Mouse (Mus musculus) gastrocnemius, adult 2 months (tissue): ENCODE results near the gene Aim2. TPM values are rescaled to one million over a fixed set of nuclear protein-coding genes. Genes with fewer than 3 reads are reported as not detected.

Experiments used
- DNase-seq: peaks from one replicate; pipeline ENCODE4 v3.0.0; 2022
- H3K27ac ChIP-seq: fragments of 200-600 bp; 2 replicates; pipeline ENCODE4 v1.8.1; 2022; ENCODE audit warnings: mild to moderate bottlenecking
- H3K4me3 ChIP-seq: fragments of 200-600 bp; 2 replicates; pipeline ENCODE4 v1.8.1; 2022; ENCODE audit warnings: mild to moderate bottlenecking, moderate library complexity
- CTCF ChIP-seq: fragments of 200-600 bp; IDR thresholded peaks from 2 replicates; pipeline ENCODE4 v1.8.1; 2022; ENCODE audit warnings: antibody characterized with exemption, mild to moderate bottlenecking, moderate library complexity
- intact Hi-C: fragments of 180-260 bp; cut with DNase I; formaldehyde crosslinking; loops from one replicate; pipeline ENCODE4 v1.15.1; 2025
- total RNA-seq, 2 experiments: library from RNA; stranded (reverse); gene quantifications; 2 replicates each; pipeline ENCODE4 v1.2.3; 2021

Gene Aim2
- total RNA-seq, 2 experiments from 2014 or later = 0.11 to 0.28 TPM

- no peak for DNase-seq
- H3K4me3 ChIP-seq = no peak overlapping the region
- no peak for TF ChIP-seq CTCF
Measured at GRCm38 (mm10) chr1:173374020-173374419, 23.3 kb downstream of the Aim2 start.

DNA sequence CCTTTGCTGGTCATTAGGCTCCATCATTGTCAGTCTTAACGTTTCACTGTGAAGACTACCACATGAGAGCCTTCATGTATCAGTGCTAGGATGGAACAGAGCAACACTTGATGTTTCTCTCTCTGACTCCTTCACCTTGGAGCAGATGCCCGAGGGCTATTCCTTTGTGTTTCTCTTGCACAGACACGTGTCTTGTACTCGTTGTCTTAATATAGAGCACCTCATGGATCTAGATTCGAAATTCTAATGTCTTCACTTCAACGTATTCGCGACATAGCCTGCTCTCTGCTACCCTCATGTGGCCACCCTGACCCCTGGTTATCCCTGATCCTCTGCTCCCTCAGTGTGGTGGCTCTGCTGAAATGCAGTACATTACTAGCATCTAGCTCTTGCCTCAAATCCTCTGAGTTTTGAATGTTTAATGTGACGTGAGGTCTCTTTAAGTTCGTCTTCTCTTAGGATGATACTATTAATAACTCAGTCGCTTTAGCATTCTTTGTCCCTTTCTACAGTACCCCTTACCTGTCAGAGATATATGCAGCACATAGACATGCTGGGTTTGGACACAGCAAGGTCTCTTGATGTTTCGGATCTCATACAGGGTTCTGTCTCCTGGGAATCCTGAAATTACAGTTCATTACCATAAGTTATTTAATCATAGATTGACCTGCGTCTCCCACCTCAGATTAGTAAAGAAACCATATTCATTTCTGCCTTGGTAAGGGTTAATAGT is 26.9 kb downstream of the Aim2 start:
- peak; percentile 57 for DNase-seq
- intact Hi-C loops = no loop called here
- no peak overlapping the region for H3K4me3 ChIP-seq
- H3K27ac ChIP-seq = no peak overlapping the region
- peak; percentile 68 for TF ChIP-seq CTCF

More at GRCm38 (mm10) chr1:173374020-173374419, 23.3 kb downstream of the Aim2 start:
- no peak overlapping the region for H3K27ac ChIP-seq
- intact Hi-C loops = no loop called here

- TF ChIP-seq CTCF = no peak
Measured at GRCm38 (mm10) chr1:173381436-173381835, 30.8 kb downstream of the Aim2 start.

GRCm38 (mm10) chr1:173389431-173389830 is 38.8 kb downstream of the Aim2 start:
- DNase-seq = no peak
- H3K4me3 ChIP-seq = no peak overlapping the region
- no peak overlapping the region for H3K27ac ChIP-seq
- intact Hi-C loops = no loop called here
- TF ChIP-seq CTCF = no peak

More at GRCm38 (mm10) chr1:173381436-173381835, 30.8 kb downstream of the Aim2 start:
- Histone ChIP-seq H3K27ac (no peak overlapping the region), H3K4me3 (no peak overlapping the region)
- intact Hi-C loops = no loop called here
- DNase-seq = no peak

- TF ChIP-seq CTCF = no peak
- Histone ChIP-seq H3K27ac (no peak overlapping the region), H3K4me3 (no peak overlapping the region)
- intact Hi-C loops = no loop called here
- peak; percentile 18 for DNase-seq
Measured at GRCm38 (mm10) chr1:173389901-173390401, 39.3 kb downstream of the Aim2 start.

DNA sequence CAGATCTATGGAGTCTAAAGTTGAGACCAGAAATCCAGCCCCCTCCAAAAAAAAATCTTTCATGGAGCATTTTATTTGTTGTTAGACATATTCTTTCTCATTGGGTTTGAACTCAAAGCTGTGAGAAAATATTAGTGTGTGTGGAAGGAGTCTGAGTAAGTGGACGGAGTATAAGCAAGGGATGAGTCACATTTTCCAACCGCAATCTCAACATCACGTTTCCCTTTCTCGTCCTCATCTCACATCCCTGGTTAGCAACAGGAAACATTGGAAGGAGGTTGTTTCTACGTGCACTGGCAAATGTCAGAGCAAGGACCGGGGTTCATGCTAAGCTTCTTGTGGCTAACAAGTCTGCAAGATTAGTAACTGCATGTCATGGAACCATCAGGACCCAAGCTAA is 41.1 kb downstream of the Aim2 start:
- intact Hi-C loops = no loop called here
- DNase-seq = no peak
- H3K27ac ChIP-seq = no peak overlapping the region
- no peak overlapping the region for H3K4me3 ChIP-seq
- no peak for TF ChIP-seq CTCF

DNA sequence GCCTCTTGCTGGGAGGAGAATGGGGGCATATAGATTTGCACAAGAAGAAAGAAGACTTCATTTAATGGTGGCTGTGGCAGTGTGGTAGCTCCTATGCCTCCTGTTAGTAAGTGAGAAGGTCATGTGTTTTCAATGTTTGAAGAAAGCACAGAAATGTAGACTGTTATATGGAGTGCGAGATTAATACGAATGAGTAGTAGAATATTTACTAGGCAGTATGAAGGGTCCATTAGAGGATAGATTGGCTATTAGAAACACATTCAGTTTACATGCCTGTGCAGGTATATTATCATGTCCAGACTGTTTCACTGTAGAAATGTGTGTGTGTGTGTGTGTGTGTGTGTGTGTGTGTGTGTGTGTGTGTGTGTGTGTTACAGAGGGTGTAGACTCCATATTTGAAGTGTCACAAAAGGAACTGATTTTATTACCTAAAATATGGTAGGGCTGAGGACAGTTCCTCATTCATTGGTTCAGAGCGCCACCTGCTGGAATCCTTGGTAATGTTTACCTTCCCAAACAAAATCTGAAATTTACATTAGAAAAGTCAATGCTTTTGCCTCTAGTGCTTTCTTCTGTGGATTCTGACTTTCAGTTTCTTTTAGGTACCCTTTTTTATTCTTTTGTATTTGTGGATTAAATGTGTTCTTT is 47.8 kb downstream of the Aim2 start:
- Histone ChIP-seq H3K27ac (no peak overlapping the region), H3K4me3 (no peak overlapping the region)
- peak; percentile 74 for TF ChIP-seq CTCF
- intact Hi-C loops = loop anchor here (5.0 kb wide), 3 partner anchors 61 to 986 kb away; no protein-coding TSS in a partner anchor
- peak; percentile 55 for DNase-seq

- intact Hi-C loops = no loop called here
- no peak overlapping the region for H3K27ac ChIP-seq
Measured at GRCm38 (mm10) chr1:173404696-173405309, 54.1 kb downstream of the Aim2 start.

DNA sequence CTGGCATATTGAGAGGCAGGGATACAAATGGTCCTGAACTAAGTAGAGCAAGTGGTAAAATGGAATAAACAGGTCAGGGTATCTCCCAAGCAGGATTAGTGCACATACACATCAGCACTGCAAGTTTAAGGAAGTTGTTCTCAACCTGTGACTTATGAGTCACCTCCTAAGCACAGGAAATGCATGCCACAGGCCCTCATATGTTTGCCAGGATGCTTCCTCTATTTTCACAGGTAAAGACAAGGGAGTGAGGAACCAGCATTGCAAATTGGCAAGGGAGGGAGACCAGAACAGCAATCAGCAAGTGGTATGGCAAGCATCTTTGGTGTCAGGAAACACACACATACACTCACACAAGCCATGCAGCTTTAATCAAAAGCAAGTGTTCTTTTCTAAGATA is 58.4 kb downstream of the Aim2 start:
- Histone ChIP-seq H3K4me3 (no peak overlapping the region), H3K27ac (no peak overlapping the region)
- TF ChIP-seq CTCF = no peak
- intact Hi-C loops = no loop called here
- DNase-seq = no peak

More at GRCm38 (mm10) chr1:173404696-173405309, 54.1 kb downstream of the Aim2 start:
- TF ChIP-seq CTCF = no peak
- no peak for DNase-seq
- no peak overlapping the region for H3K4me3 ChIP-seq

GRCm38 (mm10) chr1:173411863-173412262 is 61.2 kb downstream of the Aim2 start:
- no peak for DNase-seq
- intact Hi-C loops = no loop called here
- Histone ChIP-seq H3K4me3 (no peak overlapping the region), H3K27ac (no peak overlapping the region)
- no peak for TF ChIP-seq CTCF

DNA sequence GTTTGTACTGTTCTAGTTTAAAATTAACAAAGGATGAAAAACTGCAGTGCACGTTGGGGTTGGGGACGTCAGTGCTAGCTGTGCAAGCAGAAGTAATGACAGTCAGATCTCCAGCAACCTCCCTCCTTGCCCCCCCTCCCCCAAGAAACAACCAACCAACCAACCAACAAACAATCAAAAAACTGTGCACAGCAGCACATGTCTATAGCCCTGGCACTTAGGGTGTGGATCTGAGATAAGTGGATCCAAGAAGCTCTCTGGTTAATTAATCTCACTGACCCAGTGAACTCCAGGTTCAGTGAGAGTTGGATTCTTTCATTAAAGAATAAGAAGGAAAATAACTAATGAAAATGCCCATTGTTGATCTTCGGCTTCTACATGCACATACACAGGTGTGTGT is 64.0 kb downstream of the Aim2 start:
- Histone ChIP-seq H3K4me3 (no peak overlapping the region), H3K27ac (no peak overlapping the region)
- TF ChIP-seq CTCF = no peak
- no peak for DNase-seq
- intact Hi-C loops = no loop called here

DNA sequence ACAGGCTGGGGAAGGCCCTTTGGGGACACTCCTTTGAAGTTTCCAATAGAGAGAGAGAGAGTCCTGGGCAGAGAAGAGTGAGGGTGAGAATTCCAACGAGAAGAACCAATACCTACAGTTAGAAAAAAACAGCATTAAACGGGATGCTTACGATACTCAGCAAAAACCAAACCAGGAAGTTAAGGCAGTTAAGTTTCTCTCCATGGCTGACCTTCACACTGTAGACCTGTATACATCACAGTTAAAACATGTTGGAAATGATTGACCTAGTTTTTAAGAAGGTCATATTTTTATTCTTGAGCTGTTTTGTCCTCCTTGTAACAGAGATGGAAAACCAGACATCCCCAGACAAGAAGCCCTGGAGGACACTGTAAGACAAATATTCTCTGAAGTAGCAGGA is 67.8 kb downstream of the Aim2 start:
- Histone ChIP-seq H3K27ac (no peak overlapping the region), H3K4me3 (no peak overlapping the region)
- no peak for DNase-seq
- TF ChIP-seq CTCF = no peak
- intact Hi-C loops = no loop called here
